Mouse (Mus musculus) layer of hippocampus, adult 9-10 months (tissue): Measurements from ENCODE around the gene Lyrm7.
A peak's percentile ranks its signal among the peaks of the same experiment; 100 is the strongest.
"Not testable (repeated sequence)": the region's sequence is repeated elsewhere in the genome, so short reads cannot be mapped to it uniquely, and the experiment has no call there.

Source experiments
- DNase-seq: peaks from one replicate; pipeline ENCODE4 v3.0.0; 2022; ENCODE audit warnings: low spot score

Lyrm7 gene

GRCm38 (mm10) chr11:54881051-54881474 is 20.3 kb upstream of the Lyrm7 start:
- no peak for DNase-seq

- no peak for DNase-seq
Observed at GRCm38 (mm10) chr11:54879922-54880321, 19.2 kb upstream of the Lyrm7 start.

GRCm38 (mm10) chr11:54879434-54879833 is 18.7 kb upstream of the Lyrm7 start:
- DNase-seq: peak; percentile 84

- DNase-seq: no peak
Observed at GRCm38 (mm10) chr11:54878893-54879292, 18.2 kb upstream of the Lyrm7 start.

GRCm38 (mm10) chr11:54876031-54876430 is 15.3 kb upstream of the Lyrm7 start:
- no peak for DNase-seq

- DNase-seq: no peak
Observed at GRCm38 (mm10) chr11:54871831-54872537, 11.3 kb upstream of the Lyrm7 start.

- no peak for DNase-seq
Observed at GRCm38 (mm10) chr11:54869318-54869717, 8.6 kb upstream of the Lyrm7 start.

- no peak for DNase-seq
Observed at GRCm38 (mm10) chr11:54868445-54868844, 7.7 kb upstream of the Lyrm7 start.

- no peak for DNase-seq
Observed at GRCm38 (mm10) chr11:54867903-54868434, 7.3 kb upstream of the Lyrm7 start.

- DNase-seq: no peak
Observed at GRCm38 (mm10) chr11:54867049-54867385, 6.3 kb upstream of the Lyrm7 start.

- DNase-seq: peak; percentile 84
Observed at GRCm38 (mm10) chr11:54866119-54867048, 5.7 kb upstream of the Lyrm7 start, which contains the start of gene Hint1. Hint1 (plus strand) TSS chr11:54866383.

- DNase-seq: no peak
Observed at GRCm38 (mm10) chr11:54865330-54866085, 4.8 kb upstream of the Lyrm7 start.

- no peak for DNase-seq
Observed at GRCm38 (mm10) chr11:54862621-54863520, 2.2 kb upstream of the Lyrm7 start.

GRCm38 (mm10) chr11:54861471-54862420 is 1.0 kb upstream of the Lyrm7 start:
- DNase-seq: no peak

GRCm38 (mm10) chr11:54859322-54860165 is 1.2 kb downstream of the Lyrm7 start:
- no peak for DNase-seq

GRCm38 (mm10) chr11:54858880-54859279 is 1.8 kb downstream of the Lyrm7 start:
- DNase-seq: not testable (repeated sequence)

- no peak for DNase-seq
Observed at GRCm38 (mm10) chr11:54851656-54852055, 9.1 kb downstream of the Lyrm7 start.

GRCm38 (mm10) chr11:54849961-54850758 is 10.6 kb downstream of the Lyrm7 start:
- DNase-seq: no peak
